Mouse (Mus musculus) thymus, adult 18-20 months (tissue): ENCODE data around the gene Rfng.
A peak's percentile ranks its signal among the peaks of the same experiment; 100 is the strongest.
"Not testable (repeated sequence)": the region's sequence is repeated elsewhere in the genome, so short reads cannot be mapped to it uniquely, and the experiment has no call there.

ENCODE experiments used
- DNase-seq, 2 experiments: peaks; one replicate each; pipeline ENCODE4 v3.0.0; 2022; ENCODE audit warnings: mixed read lengths in 2 of 2

The Rfng gene

GRCm38 (mm10) chr11:120784064-120784791 is at the start of gene Rfng, which contains the start of gene Gps1:
Gene Rfng, minus strand, starts transcription at chr11:120784207.
Gene Gps1, plus strand, starts transcription at chr11:120784272.
- DNase-seq: peak; percentile 68 to 72

- not testable (repeated sequence) for DNase-seq
Measured at GRCm38 (mm10) chr11:120832962-120833361, 49.0 kb upstream of the Rfng start.

GRCm38 (mm10) chr11:120831659-120832440 is 47.8 kb upstream of the Rfng start:
- no peak for DNase-seq

- peak in 1 of 2 experiments; percentile 2 for DNase-seq
Measured at GRCm38 (mm10) chr11:120830686-120831085, 46.7 kb upstream of the Rfng start.

- DNase-seq: no peak
Measured at GRCm38 (mm10) chr11:120829757-120830532, 45.9 kb upstream of the Rfng start.

GRCm38 (mm10) chr11:120828416-120828815 is 44.4 kb upstream of the Rfng start:
- DNase-seq: no peak

- DNase-seq: no peak
Measured at GRCm38 (mm10) chr11:120826016-120826953, 42.3 kb upstream of the Rfng start.

GRCm38 (mm10) chr11:120825289-120825863 is 41.4 kb upstream of the Rfng start:
- no peak for DNase-seq

GRCm38 (mm10) chr11:120824787-120825288 is 40.8 kb upstream of the Rfng start:
- peak in 1 of 2 experiments; percentile 22 for DNase-seq

GRCm38 (mm10) chr11:120823956-120824786 is 40.2 kb upstream of the Rfng start, which contains the start of gene Fasn:
Gene Fasn, minus strand, starts transcription at chr11:120824547.
- DNase-seq: peak; percentile 93 to 96

GRCm38 (mm10) chr11:120823551-120823947 is 39.5 kb upstream of the Rfng start:
- peak in 1 of 2 experiments; percentile 55 for DNase-seq

GRCm38 (mm10) chr11:120822831-120823550 is 39.0 kb upstream of the Rfng start:
- no peak for DNase-seq

- DNase-seq: no peak
Measured at GRCm38 (mm10) chr11:120822321-120822720, 38.3 kb upstream of the Rfng start.

- DNase-seq: no peak
Measured at GRCm38 (mm10) chr11:120821076-120821922, 37.3 kb upstream of the Rfng start.

GRCm38 (mm10) chr11:120820546-120820945 is 36.5 kb upstream of the Rfng start:
- no peak for DNase-seq

GRCm38 (mm10) chr11:120819556-120819955 is 35.5 kb upstream of the Rfng start:
- no peak for DNase-seq

- DNase-seq: no peak
Measured at GRCm38 (mm10) chr11:120818251-120818650, 34.2 kb upstream of the Rfng start.

- no peak for DNase-seq
Measured at GRCm38 (mm10) chr11:120817358-120817757, 33.4 kb upstream of the Rfng start.

GRCm38 (mm10) chr11:120812068-120812467 is 28.1 kb upstream of the Rfng start:
- no peak for DNase-seq
